Mouse (Mus musculus) embryonic stem cell, embryonic (primary cell): ENCODE results near the gene Slc10a7.
"Not testable (repeated sequence)": the region's sequence is repeated elsewhere in the genome, so short reads cannot be mapped to it uniquely, and the experiment has no call there.

Source experiments
- CTCF ChIA-PET, 4 experiments: fragments of 300-600 bp in 2 of 4; fragments of 350-600 bp in 2 of 4; sonication (Branson Sonifier 250); formaldehyde crosslinking; loops; one replicate each; lab custom pipeline; 2022; ENCODE audit warnings: inconsistent platforms in 2 of 4; lab: Charles Lee
- POLR2A ChIA-PET, 4 experiments: fragments of 300-600 bp in 2 of 4; fragments of 350-600 bp in 2 of 4; sonication (Branson Sonifier 250); formaldehyde crosslinking; loops; one replicate each; lab custom pipeline; 2022; ENCODE audit warnings: antibody characterized with exemption in 4 of 4, inconsistent platforms in 1 of 4; lab: Charles Lee

Slc10a7 gene

GRCm38 (mm10) chr8:78536716-78537115, 27.6 kb downstream of the Slc10a7 start:
- CTCF ChIA-PET, result interaction anchor here in 2 of 4 experiments (0.9 to 1.0 kb wide), 2 partner anchors 9 kb away, joined by 3 to 4 read pairs; no protein-coding TSS in a partner anchor

DNA sequence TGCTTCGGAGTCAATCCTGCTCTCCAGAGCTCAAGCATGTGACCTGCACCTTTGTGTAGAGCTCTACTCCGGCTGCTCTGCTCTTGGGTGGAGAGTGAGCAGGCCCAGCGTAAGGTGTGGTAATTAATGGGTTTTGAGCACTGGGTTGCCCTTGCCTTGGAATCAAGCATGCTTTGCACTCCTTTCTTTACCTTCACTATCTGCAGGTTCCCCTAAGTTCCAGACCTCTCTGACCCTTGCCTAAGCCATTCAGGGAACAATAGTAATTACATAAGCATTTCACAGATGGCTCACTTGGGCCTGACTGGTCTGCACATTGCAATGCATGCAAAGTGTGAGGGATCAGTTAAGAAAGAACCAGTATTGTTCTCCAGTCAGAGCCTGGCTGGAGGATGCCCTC, 28.6 kb downstream of the Slc10a7 start:
- ChIA-PET CTCF (interaction anchor here in 3 of 4 experiments (0.7 to 1.0 kb wide), 4 partner anchors 8 to 117 kb away, joined by 3 to 4 read pairs (median 4); no protein-coding TSS in a partner anchor), POLR2A (interaction anchor here in 3 of 4 experiments (0.6 to 3.0 kb wide), 20 partner anchors 9 to 469 kb away, joined by 3 to 23 read pairs (median 4); no protein-coding TSS in a partner anchor)

More at GRCm38 (mm10) chr8:78536716-78537115, 27.6 kb downstream of the Slc10a7 start:
- POLR2A ChIA-PET, result interaction anchor here in 3 of 4 experiments (0.8 to 3.0 kb wide), 16 partner anchors 8 to 73 kb away, joined by 3 to 23 read pairs (median 6); partner anchors contain the start of genes Rbmxl1 (in 1 of the 3) and Slc10a7 (in 1 of the 3)

DNA sequence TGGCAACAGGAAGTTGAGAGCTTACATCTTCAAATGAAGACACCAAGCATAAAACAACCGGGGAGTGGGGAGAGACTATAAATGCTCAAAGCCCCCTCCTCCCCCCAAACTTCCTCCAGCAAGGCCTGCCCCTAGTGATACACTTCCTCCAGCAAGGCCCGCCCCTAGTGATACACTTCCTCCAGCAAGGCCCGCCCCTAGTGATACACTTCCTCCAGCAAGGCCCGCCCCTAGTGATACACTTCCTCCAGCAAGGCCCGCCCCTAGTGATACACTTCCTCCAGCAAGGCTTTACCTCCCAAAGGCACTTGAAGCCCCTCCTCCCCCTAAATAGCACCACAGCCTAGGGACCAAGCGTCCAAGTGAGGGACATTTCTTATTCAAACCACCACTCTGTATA, 33.5 kb downstream of the Slc10a7 start:
- POLR2A ChIA-PET, result interaction anchor here in 1 of 4 experiments (0.7 to 1.9 kb wide), 2 partner anchors 42 to 184 kb away, joined by 3 to 6 read pairs; no protein-coding TSS in a partner anchor
- CTCF ChIA-PET, result not testable (repeated sequence)

DNA sequence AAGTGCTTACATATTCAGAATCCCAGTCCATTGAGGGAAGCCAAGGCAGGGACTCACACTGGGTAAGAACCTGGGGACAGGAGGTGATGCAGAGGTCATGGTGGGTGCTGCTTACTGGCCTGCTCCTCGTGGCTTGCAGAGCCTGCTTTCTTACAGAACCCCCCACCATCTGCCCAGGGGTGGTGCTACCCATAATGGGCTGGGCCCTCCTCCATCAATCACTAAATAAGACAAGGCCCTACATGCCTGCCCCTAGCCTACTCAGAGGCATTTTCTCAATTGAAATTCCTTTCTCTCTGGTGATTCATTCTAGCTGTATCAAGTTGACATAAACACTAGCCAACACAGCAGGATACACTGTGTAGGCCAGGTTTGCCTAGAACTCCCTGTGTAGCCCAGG, 34.5 kb downstream of the Slc10a7 start:
- POLR2A ChIA-PET, result interaction anchor here in 1 of 4 experiments (0.6 to 1.6 kb wide), 2 partner anchors 9 to 17 kb away, joined by 3 to 5 read pairs; no protein-coding TSS in a partner anchor
- CTCF ChIA-PET, result interaction anchor here in 1 of 4 experiments (0.6 kb wide), 1 partner anchor 485 kb away, joined by 4 read pairs; the partner anchor contains the start of gene Zfp827

- ChIA-PET CTCF (interaction anchor here in 2 of 4 experiments (0.6 to 1.7 kb wide), 4 partner anchors 12 to 1008 kb away, joined by 3 read pairs; no protein-coding TSS in a partner anchor), POLR2A (interaction anchor here in 3 of 4 experiments (0.6 to 1.6 kb wide), 5 partner anchors 8 to 20 kb away, joined by 3 to 6 read pairs (median 4); no protein-coding TSS in a partner anchor)
Observed at GRCm38 (mm10) chr8:78544545-78544944, 35.4 kb downstream of the Slc10a7 start.

DNA sequence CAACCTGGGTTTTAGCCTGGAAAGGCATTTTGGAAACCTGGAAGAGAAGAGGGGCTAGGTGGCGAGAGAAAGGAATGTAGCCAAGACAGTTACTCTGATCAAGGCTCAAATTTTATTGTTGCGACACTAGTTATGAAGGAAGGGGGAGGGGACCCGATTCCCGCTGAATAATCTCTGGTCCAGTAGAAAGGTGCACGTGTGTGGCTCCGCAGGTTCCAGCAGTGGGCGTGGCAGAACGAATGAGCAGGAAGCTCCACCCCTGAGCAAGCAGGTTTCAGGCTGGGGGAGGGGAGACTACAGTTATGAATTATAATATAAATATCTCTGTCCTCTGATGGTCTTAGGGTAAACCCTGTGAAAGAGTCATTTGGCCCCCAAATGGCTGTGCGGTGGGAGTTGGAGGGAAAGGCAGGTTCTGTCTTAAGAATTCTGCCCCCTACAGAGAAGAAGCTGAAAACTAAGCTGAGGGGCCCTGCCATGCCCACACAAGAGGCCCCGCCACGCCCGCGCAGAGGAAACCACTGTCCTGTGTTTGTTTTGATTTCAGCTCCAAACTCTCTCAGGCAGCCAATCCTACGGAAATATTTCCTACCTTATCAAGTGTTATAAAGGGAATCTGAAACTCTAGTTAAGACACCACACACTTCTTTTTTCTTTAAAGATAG, 36.1 kb downstream of the Slc10a7 start:
- CTCF ChIA-PET, result interaction anchor here in 3 of 4 experiments (0.6 to 1.7 kb wide), 5 partner anchors 8 to 35 kb away, joined by 3 to 4 read pairs (median 3); no protein-coding TSS in a partner anchor
- POLR2A ChIA-PET, result interaction anchor here (0.6 to 1.5 kb wide), 9 partner anchors 10 to 198 kb away, joined by 3 to 6 read pairs (median 4); no protein-coding TSS in a partner anchor

- CTCF ChIA-PET, result no interaction called here
- POLR2A ChIA-PET, result interaction anchor here in 3 of 4 experiments (0.5 to 1.9 kb wide), 12 partner anchors 9 to 130 kb away, joined by 3 to 6 read pairs (median 3); no protein-coding TSS in a partner anchor
Observed at GRCm38 (mm10) chr8:78549971-78550751, 41.0 kb downstream of the Slc10a7 start.

DNA sequence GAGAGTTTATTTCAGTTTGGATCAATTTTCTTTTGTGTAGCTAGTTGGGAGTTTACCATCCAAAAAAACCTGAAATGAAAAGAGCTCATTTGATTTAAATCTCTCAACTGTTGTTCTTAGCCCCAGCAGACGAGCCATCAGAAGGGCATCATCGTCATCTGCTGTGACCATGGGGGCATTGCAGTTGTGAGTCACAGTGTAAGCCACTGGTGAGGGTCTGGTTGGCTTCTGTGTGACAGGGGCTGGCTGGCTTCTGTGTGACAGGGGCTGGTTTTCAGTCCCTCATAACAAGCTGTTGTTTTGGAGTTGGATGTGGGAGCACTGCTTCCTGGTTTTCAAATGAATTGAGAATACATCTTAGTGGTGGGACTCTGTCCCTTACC, 41.6 kb downstream of the Slc10a7 start:
- ChIA-PET POLR2A (interaction anchor here in 3 of 4 experiments (0.5 to 1.9 kb wide), 12 partner anchors 9 to 131 kb away, joined by 3 to 6 read pairs (median 3); no protein-coding TSS in a partner anchor), CTCF (no interaction called here)

DNA sequence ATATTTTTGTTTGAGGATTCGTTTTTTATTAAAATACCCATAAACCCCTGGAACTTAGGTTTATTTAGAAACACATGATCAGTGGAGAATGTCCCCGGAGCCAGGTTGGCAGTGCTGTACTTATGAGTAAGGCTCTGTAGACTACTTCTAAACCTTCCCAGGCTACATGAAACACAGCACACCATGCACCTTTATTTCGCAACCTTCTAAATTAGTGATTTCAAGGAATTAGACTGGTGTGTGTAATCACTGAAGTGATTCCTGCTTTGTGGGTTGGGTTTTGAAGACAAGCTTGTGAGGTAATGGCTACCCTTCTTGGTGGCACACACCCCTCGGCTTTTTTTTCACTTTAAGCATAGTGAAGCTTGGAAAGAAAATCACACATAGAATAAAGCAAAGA, 46.7 kb downstream of the Slc10a7 start:
- CTCF ChIA-PET, result no interaction called here
- POLR2A ChIA-PET, result interaction anchor here in 3 of 4 experiments (0.6 to 3.4 kb wide), 10 partner anchors 10 to 75 kb away, joined by 3 to 16 read pairs (median 3); no protein-coding TSS in a partner anchor

- POLR2A ChIA-PET, result interaction anchor here in 3 of 4 experiments (0.6 to 3.4 kb wide), 12 partner anchors 9 to 1066 kb away, joined by 3 to 16 read pairs (median 4); no protein-coding TSS in a partner anchor
- CTCF ChIA-PET, result interaction anchor here in 2 of 4 experiments (1.1 to 1.4 kb wide), 2 partner anchors 12 kb away, joined by 3 read pairs; no protein-coding TSS in a partner anchor
Observed at GRCm38 (mm10) chr8:78556773-78557434, 47.8 kb downstream of the Slc10a7 start.

DNA sequence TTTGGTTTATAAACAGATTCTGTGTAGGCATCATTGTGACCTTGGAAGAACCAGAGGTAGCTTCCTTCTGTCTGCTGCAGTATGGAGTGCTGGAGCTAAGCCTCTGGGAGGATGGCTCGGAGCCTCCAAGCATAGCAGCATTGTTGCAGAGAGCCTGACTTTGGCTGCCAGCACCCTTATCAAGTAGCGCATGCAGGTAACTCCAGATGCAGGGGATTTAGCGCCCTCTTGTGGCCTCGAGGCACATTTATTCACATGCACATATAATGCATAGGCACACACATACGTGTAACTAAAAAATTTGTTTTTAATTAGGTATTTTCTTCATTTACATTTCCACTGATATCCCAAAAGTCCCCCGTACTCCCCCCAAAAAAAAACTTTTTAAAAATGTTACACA, 52.5 kb downstream of the Slc10a7 start:
- ChIA-PET CTCF (no interaction called here), POLR2A (interaction anchor here in 1 of 4 experiments (0.5 to 1.5 kb wide), 3 partner anchors 8 to 76 kb away, joined by 4 read pairs; no protein-coding TSS in a partner anchor)

DNA sequence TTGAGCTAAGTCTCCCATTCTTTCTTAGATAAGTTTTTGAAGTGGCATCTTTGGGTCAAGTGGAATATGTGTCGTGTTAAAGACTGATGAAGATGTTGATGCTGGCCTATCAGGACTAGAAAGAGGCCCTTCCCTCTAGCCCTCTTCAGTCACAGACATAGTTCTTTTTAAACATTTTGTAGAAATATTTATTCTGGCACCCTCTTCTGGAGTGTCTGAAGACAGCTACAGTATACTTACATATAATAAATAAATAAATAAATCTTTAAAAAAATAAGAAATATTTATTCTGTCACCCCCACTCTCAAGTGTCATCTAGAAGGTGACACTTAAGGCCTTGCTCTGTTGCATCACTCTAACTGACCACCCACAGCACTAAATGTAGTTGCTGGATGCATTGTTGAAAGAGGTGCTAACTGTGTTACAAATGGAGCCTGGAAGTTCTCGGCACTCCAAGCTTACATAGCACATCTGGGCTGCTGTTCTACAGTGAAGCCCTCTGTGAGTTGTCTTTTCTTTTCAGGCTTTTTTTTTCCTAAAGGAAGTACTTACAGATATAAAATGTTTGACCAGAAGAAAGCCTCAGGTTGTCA, 54.4 kb downstream of the Slc10a7 start:
- POLR2A ChIA-PET, result interaction anchor here in 2 of 4 experiments (0.5 to 3.9 kb wide), 12 partner anchors 9 to 412 kb away, joined by 3 to 16 read pairs (median 4); no protein-coding TSS in a partner anchor

DNA sequence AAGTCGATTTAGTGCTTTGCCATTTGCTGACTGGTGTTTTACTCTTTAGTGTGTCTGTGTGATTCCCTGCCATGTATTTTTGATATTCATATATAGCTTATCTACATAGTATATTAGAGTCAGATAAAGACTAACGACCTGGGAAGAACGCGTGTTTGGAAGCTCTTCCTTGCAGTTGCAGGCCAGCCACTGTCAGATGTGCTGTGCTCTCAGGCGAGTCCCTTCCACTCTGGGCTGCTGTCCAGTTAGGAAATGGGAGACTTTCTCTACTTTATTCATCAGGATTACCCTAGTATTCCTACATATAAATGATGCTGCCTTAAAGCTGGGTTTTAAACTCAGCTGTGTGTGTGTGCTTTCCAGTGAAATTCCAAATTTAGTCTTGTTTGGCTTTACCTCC, 55.1 kb downstream of the Slc10a7 start:
- POLR2A ChIA-PET, result interaction anchor here in 2 of 4 experiments (0.5 to 3.9 kb wide), 11 partner anchors 8 to 413 kb away, joined by 3 to 16 read pairs (median 4); no protein-coding TSS in a partner anchor
- CTCF ChIA-PET, result interaction anchor here in 1 of 4 experiments (0.7 kb wide), 1 partner anchor 131 kb away, joined by 8 read pairs; no protein-coding TSS in a partner anchor

More for the DNA sequence above, 54.4 kb downstream of the Slc10a7 start:
- CTCF ChIA-PET, result interaction anchor here in 3 of 4 experiments (0.7 to 1.4 kb wide), 3 partner anchors 13 to 130 kb away, joined by 3 to 8 read pairs (median 3); no protein-coding TSS in a partner anchor

DNA sequence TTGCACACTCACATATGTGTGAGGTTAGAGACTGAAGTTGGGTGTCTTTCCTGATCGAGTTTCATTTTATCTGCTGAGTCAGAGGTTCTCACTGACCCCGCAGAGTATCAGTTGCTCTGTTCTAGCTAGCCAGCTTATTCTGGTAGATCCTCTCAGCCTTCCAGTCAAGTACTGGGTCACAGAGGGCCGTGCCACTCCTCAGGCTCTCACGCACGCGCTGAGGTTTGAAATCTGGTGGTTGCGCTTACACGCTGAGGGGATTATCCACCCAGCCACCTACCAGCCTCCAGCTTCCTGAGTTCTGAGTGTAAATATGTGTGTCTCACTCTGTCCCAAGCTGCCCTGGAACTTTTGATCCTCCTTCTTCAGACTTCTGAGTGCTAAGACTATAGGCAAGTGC, 59.0 kb downstream of the Slc10a7 start:
- ChIA-PET CTCF (no interaction called here), POLR2A (interaction anchor here in 2 of 4 experiments (1.7 to 2.5 kb wide), 2 partner anchors 16 to 35 kb away, joined by 3 to 15 read pairs; no protein-coding TSS in a partner anchor)

DNA sequence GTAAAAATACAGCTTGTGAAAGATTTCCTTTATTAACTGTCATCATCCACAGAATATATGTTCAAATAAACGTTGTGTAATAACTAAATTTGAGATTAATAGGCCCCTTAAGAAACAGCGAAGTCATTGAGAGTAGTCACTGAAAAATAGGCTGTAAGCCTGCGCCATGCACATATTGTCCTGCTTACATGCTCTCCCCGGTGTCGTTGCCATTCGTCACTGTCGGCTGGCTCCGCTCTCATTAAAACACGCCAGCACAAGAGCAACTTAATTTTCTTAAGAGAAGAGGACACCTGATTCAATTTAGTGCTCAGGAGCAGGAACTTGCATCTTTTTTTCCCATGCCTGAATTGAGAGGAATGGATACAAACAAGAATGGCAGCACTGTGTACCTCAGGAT, 62.4 kb downstream of the Slc10a7 start:
- POLR2A ChIA-PET, result interaction anchor here in 2 of 4 experiments (0.6 to 5.1 kb wide), 5 partner anchors 12 to 1060 kb away, joined by 4 to 44 read pairs (median 6); no protein-coding TSS in a partner anchor
- CTCF ChIA-PET, result interaction anchor here in 1 of 4 experiments (0.7 kb wide), 1 partner anchor 62 kb away, joined by 4 read pairs; no protein-coding TSS in a partner anchor

- CTCF ChIA-PET, result interaction anchor here in 2 of 4 experiments (0.6 kb wide), 2 partner anchors 12 to 749 kb away, joined by 3 to 4 read pairs; no protein-coding TSS in a partner anchor
Observed at GRCm38 (mm10) chr8:78574207-78574606, 65.1 kb downstream of the Slc10a7 start.

More at GRCm38 (mm10) chr8:78574207-78574606, 65.1 kb downstream of the Slc10a7 start:
- POLR2A ChIA-PET, result interaction anchor here in 3 of 4 experiments (0.7 to 5.1 kb wide), 5 partner anchors 9 to 61 kb away, joined by 3 to 44 read pairs (median 7); no protein-coding TSS in a partner anchor
